Mouse (Mus musculus) embryonic fibroblast, embryonic 13.5 days (primary cell): ENCODE results near the gene Yars. TPM values are rescaled to one million over a fixed set of nuclear protein-coding genes. Genes with fewer than 3 reads are reported as not detected.

Experiments
- H3K27ac ChIP-seq: 2 replicates; pipeline ENCODE4 v1.5.1; 2012; ENCODE audit warnings: low read length, control low read depth, inconsistent platforms; ENCODE audit not compliant: insufficient read depth
- H3K4me1 ChIP-seq: 2 replicates; pipeline ENCODE4 v1.6.1; 2011; ENCODE audit warnings: low read length; ENCODE audit not compliant: control insufficient read depth, insufficient read depth
- H3K4me3 ChIP-seq: 2 replicates; pipeline ENCODE4 v1.5.1; 2011; ENCODE audit warnings: mild to moderate bottlenecking, control low read depth, low read length; ENCODE audit not compliant: insufficient read depth
- CTCF ChIP-seq: IDR thresholded peaks from 2 replicates; pipeline ENCODE4 v1.5.1; 2011; ENCODE audit warnings: mild to moderate bottlenecking, control low read depth, low read length, moderate library complexity, borderline replicate concordance; ENCODE audit not compliant: insufficient read depth
- POLR2A ChIP-seq: IDR thresholded peaks from 2 replicates; pipeline ENCODE4 v1.6.1; 2011; ENCODE audit warnings: low read depth, mild to moderate bottlenecking, control low read depth, low read length, moderate library complexity
- polyA plus RNA-seq: library from polyadenylated mRNA; stranded (reverse); fragments of >200 nt; gene quantifications from 2 replicates; pipeline ENCODE4 v1.2.4, GENCODE M21; 2011; ENCODE audit warnings: low read depth; ENCODE audit not compliant: missing spikeins, insufficient read length

Yars gene
- polyA plus RNA-seq, 1 experiment: 104 TPM

- Histone ChIP-seq H3K27ac (no peak overlapping the region), H3K4me3 (peak overlapping the region; percentile 29), H3K4me1 (0 out of 2 replicates have a peak, but pooled peaks cover 3% of the 10 kb centered on the region)
- TF ChIP-seq POLR2A (no peak), CTCF (no peak)
Observed at GRCm38 (mm10) chr4:129238579-129239016, 49.0 kb downstream of the Yars start.

DNA sequence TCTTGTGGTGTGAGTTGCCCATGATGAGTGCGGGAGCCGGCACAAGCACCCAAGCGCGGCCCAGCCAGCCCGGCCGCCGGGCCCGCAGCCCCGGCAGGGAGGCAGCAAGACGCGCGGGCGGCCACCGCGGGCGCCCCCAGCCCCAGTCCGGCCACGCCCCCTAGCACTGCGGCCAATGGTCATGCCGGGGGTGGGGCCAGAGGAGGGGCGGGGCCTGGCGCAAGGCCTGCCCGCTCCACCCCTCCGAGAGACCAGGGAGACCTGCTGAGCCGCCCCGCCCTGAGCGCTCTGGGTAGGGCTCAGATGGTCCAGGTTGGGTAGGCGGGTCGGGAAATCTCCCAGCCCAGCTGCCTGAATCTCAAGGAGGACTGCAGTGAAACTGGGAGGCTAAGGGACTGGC lies 49.5 kb downstream of the Yars start:
- H3K27ac ChIP-seq: no peak overlapping the region
- no peak; the same call in 1 of the 2 replicates for TF ChIP-seq POLR2A
- TF ChIP-seq CTCF: no peak
- H3K4me3 ChIP-seq: peak overlapping the region; percentile 50
- H3K4me1 ChIP-seq: 0 out of 2 replicates have a peak, but pooled peaks cover 3% of the 10 kb centered on the region

DNA sequence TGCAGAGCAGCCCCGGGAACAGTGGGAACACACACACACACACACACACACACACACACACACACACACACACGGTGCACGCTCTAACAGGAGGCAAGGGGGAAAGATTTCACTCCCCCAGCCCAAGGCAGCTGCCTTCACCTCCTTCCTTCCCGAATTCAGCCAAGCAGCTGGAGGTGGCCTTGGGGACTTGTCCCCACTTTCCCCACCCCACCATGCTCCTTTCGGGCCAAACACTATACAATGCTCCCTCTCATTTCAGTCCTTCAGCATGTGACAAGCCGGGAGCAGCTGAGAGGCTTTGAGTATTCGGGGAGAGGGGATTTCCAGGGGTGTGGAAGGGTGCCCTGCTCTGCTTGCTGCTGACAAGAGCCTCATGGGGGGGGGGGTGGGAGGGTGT lies 52.3 kb downstream of the Yars start:
- TF ChIP-seq CTCF: no peak
- TF ChIP-seq POLR2A: no peak
- Histone ChIP-seq H3K27ac (no peak overlapping the region), H3K4me3 (no peak overlapping the region), H3K4me1 (0 out of 2 replicates have a peak, but pooled peaks cover 3% of the 10 kb centered on the region)

GRCm38 (mm10) chr4:129242327-129242726 lies 52.8 kb downstream of the Yars start:
- Histone ChIP-seq H3K4me1 (0 out of 2 replicates have a peak, but pooled peaks cover 3% of the 10 kb centered on the region), H3K27ac (no peak overlapping the region), H3K4me3 (no peak overlapping the region)
- no peak for TF ChIP-seq CTCF
- TF ChIP-seq POLR2A: no peak

DNA sequence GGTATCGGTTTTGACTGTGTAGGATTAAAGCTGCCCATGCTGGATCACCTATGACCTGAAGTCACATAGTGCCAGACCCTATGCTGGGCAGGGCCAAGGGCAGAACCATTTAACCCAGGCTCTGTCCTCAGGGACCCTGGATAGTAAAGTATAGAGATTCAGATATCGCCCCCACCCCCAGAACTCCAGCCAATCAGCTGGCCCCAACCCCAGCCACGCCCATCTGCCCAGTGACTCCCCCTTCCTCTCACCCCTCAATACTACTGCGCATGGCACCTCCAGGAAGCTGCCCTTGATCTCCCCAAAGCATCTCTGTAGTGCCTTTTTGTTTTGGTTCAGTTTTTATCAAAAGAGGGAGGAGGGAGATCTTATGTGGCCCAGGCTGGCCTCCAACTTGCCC lies 53.2 kb downstream of the Yars start:
- 0 out of 2 replicates have a peak, but pooled peaks cover 3% of the 10 kb centered on the region for H3K4me1 ChIP-seq
- no peak for TF ChIP-seq POLR2A
- TF ChIP-seq CTCF: no peak

DNA sequence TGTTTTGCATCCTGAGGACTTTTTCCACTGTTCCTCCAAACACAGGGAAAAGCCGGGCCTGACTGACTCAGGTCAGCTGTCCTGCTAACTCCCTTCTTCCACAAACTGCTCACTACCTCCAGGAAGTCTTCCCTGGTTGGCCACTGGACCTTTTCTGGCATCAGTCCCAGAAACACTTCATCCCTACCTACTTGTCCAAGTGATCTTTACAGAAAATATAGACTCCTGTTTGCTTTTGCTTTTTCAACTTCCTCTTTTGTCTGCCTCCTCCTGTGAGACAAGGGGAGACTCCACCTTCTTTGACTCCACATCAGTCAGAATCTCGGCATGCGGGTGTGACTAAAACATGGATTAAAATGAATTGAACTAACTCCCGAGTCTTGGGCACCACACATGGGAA lies 55.2 kb downstream of the Yars start:
- H3K4me3 ChIP-seq: no peak overlapping the region
- no peak for TF ChIP-seq CTCF
- no peak for TF ChIP-seq POLR2A

More for the DNA sequence above, 53.2 kb downstream of the Yars start:
- Histone ChIP-seq H3K4me3 (no peak overlapping the region), H3K27ac (no peak overlapping the region)

DNA sequence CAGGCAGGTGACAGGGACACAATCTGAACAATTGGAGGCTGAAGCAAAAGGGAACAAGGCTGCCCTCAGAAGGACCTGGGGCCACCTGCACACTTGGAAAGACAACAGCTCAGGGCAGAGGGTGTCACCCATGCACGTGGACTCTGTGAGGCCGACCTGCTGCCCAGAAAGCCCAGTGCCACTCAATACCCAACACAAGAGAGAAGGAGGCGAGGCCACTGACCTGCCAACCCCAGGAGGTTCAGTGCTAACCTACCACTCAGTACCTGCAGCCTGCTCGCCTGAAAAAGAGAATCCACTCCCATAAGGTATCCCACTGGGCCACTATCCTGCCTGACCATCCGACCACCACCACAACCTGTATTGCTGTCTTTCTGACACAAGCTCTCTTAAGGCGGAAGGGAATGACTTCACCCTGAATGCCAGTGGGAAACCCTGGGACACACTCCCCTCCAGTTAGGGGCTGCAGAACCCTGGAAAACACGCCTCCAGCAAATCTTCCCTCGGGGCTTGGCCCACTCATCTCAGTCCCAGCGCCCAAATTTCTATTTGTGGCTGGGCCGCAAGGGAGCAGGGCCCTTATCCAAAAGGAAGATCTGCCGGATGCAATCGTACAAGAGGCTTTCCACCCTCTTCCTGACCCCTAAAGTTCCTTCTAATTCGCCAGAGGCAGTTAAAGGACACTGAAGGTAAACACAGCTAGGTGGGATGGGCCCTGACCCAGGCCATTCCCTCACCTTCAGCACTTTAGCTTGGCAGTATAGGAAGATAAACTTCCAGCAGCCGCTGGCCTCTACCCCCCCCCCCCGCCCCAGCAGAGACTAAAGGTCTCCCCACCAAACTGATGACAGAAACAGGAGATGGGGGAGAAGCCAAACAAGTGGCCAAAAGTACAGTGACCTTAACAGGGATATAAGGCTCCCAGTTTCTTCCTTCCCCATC lies 57.1 kb downstream of the Yars start:
- H3K27ac ChIP-seq: no peak overlapping the region
- H3K4me3 ChIP-seq: no peak overlapping the region
- TF ChIP-seq CTCF: no peak
- no peak for TF ChIP-seq POLR2A
- no peaks in the 10 kb centered on the region for H3K4me1 ChIP-seq

More for the DNA sequence above, 55.2 kb downstream of the Yars start:
- Histone ChIP-seq H3K27ac (no peak overlapping the region), H3K4me1 (no peaks in the 10 kb centered on the region)

GRCm38 (mm10) chr4:129247381-129248242 lies 58.1 kb downstream of the Yars start:
- H3K27ac ChIP-seq: no peak overlapping the region
- no peaks in the 10 kb centered on the region for H3K4me1 ChIP-seq
- peak overlapping the region; percentile 51 for H3K4me3 ChIP-seq
- TF ChIP-seq CTCF: no peak
- TF ChIP-seq POLR2A: no peak

DNA sequence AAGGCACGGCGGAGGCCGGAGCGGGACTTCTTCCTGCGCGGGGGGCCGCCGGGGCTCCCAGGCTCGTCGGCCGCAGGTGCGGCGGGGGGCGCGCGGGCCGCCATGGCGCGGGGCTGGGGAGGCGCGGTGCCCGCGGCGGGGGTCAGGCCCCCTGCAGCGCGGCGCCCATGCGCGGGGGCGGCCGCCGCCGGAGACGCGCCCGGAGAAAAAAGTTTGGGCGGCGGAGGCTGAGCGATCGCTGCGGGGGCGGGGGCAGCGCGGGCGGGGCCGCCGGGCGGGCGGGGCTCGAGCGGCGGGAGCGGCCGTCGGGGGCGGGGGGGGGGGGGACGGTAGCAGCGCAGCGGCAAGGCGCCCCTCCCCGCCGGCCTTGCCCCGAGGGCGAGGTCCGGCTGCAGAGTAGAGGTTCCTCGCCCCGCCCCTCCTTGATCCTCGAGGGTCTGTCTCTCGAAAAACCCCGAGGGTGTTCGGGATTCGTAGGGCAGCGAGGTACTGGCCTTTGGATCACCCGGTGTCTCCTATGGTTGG lies 58.7 kb downstream of the Yars start:
- Histone ChIP-seq H3K27ac (no peak overlapping the region), H3K4me3 (peak overlapping the region; percentile 51), H3K4me1 (0 out of 2 replicates have a peak, but pooled peaks cover 2% of the 10 kb centered on the region)
- TF ChIP-seq POLR2A: no peak
